Mouse (Mus musculus) embryonic facial prominence, embryonic 14.5 days (tissue): ENCODE results near the gene Ms4a1. TPM values are rescaled to one million over a fixed set of nuclear protein-coding genes. Genes with fewer than 3 reads are reported as not detected.
"Not testable (repeated sequence)": the region's sequence is repeated elsewhere in the genome, so short reads cannot be mapped to it uniquely, and the experiment has no call there.

Experiments
- ATAC-seq: fragments of 200-750 bp; cut with Nextera tagmentation; 2 replicates; pipeline ENCODE4 v1.8.0; 2017; ENCODE audit warnings: low read depth, moderate number of reproducible peaks, moderate TSS enrichment
- DNase-seq: peaks from one replicate; pipeline ENCODE4 v3.0.0-alpha.2; 2015; ENCODE audit warnings: low spot score
- H3K27ac ChIP-seq: fragments of 300-500 bp; sonication (generic); replicated peaks from 2 replicates; pipeline ENCODE4 v1.5.1; 2014; ENCODE audit warnings: low read depth, mild to moderate bottlenecking, low read length, moderate library complexity
- H3K27me3 ChIP-seq: fragments of 300-500 bp; sonication (generic); replicated peaks from 2 replicates; pipeline ENCODE4 v1.6.1; 2014; ENCODE audit warnings: low read length; ENCODE audit not compliant: control insufficient read depth, insufficient read depth
- H3K36me3 ChIP-seq: fragments of 300-500 bp; sonication (generic); 2 replicates; pipeline ENCODE4 v1.6.1; 2014; ENCODE audit warnings: low read length, mixed read lengths; ENCODE audit not compliant: control insufficient read depth, insufficient read depth
- H3K4me1 ChIP-seq: fragments of 300-500 bp; sonication (generic); 2 replicates; pipeline ENCODE4 v1.6.1; 2014; ENCODE audit warnings: antibody characterized with exemption, low read length; ENCODE audit not compliant: control insufficient read depth, insufficient read depth
- H3K4me2 ChIP-seq: fragments of 300-500 bp; sonication (generic); 2 replicates; pipeline ENCODE4 v1.6.1; 2014; ENCODE audit warnings: low read depth, mild to moderate bottlenecking, low read length, moderate library complexity, mixed read lengths
- H3K4me3 ChIP-seq: fragments of 300-500 bp; sonication (generic); 2 replicates; pipeline ENCODE4 v1.5.1; 2014; ENCODE audit warnings: low read depth, mild to moderate bottlenecking, low read length
- H3K9ac ChIP-seq: fragments of 300-500 bp; sonication (generic); 2 replicates; pipeline ENCODE4 v1.6.1; 2014; ENCODE audit warnings: low read depth, mild to moderate bottlenecking, low read length, moderate library complexity, mixed read lengths
- H3K9me3 ChIP-seq: fragments of 300-500 bp; sonication (generic); 2 replicates; pipeline ENCODE4 v1.6.1; 2016; ENCODE audit warnings: low read length; ENCODE audit not compliant: control insufficient read depth
- WGBS: fragments of 180-500 bp; shearing (Covaris S2); extraction: QIAGEN DNeasy Blood & Tissue Kit; methylation state at CpG from one replicate; pipeline ENCODE4 v1.1.7; 2014; 5-methylcytosine and 5-hydroxymethylcytosine counted together
- polyA plus RNA-seq: library from polyadenylated mRNA; unstranded; fragments of >200 nt; fragmentation: Nextera tagmentation; extraction: Ambion mirVana; gene quantifications from 2 replicates; pipeline ENCODE4 v1.2.1, GENCODE M21; 2014

Ms4a1 gene
- polyA plus RNA-seq, 1 experiment from 2014 or later, result not detected

DNA sequence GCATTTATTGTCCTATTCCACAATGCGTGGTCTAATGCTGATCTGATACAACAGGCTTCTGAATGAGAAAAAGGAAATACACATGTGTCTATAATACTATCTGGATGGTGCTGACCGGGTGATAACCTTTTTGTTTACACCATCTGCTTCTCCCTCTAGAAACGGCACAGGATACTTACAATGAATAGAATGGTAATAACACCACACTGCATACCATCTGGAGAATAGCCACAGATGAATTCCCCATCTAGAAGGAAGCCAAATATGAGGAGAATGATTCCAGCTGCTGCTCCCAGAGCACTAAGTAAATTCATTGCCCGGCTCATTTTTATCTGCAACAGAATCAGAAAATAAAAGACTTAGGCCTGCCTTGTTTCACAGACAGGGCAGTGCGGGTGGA lies 10.4 kb upstream of the Ms4a1 start:
- H3K4me3 ChIP-seq, result no peak overlapping the region
- WGBS, result 55% methylated on average over 5 of the region's 5 CpGs
- no peaks in the 10 kb centered on the region for H3K9me3 ChIP-seq
- no peak overlapping the region for H3K27ac ChIP-seq
- H3K36me3 ChIP-seq, result no peaks in the 10 kb centered on the region
- no peaks in the 10 kb centered on the region for H3K4me1 ChIP-seq
- no peak for ATAC-seq
- no peak overlapping the region for H3K4me2 ChIP-seq
- DNase-seq, result peak; percentile 22
- H3K9ac ChIP-seq, result no peak overlapping the region
- H3K27me3 ChIP-seq, result no peaks in the 10 kb centered on the region

DNA sequence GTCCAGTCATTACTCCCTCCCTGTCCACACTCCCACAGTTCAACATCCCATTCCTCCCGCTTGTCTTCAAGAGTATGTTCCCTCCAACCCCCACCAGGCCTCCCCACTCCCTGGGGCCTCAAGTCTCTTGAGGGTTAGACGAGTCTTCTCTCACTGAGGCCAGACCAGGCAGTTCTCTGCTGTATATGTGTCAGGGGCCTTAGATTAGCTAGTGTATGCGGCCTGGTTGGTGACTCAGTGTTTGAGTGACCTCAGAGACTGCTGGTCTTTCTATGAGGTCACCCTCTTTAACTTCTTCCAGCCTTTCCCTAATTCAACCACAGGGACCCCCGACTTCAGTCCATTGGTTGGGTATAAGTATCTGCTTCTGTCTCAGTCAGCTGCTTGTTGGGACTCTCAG lies 915 bp upstream of the Ms4a1 start:
- 77% methylated on average over 4 of the region's 4 CpGs for WGBS
- H3K27ac ChIP-seq, result no peak overlapping the region
- H3K36me3 ChIP-seq, result no peaks in the 10 kb centered on the region
- no peak overlapping the region for H3K4me2 ChIP-seq
- H3K9ac ChIP-seq, result no peak overlapping the region
- no peaks in the 10 kb centered on the region for H3K27me3 ChIP-seq
- no peaks in the 10 kb centered on the region for H3K9me3 ChIP-seq
- no peaks in the 10 kb centered on the region for H3K4me1 ChIP-seq
- ATAC-seq (no peak), DNase-seq (no peak)
- no peak overlapping the region for H3K4me3 ChIP-seq

DNA sequence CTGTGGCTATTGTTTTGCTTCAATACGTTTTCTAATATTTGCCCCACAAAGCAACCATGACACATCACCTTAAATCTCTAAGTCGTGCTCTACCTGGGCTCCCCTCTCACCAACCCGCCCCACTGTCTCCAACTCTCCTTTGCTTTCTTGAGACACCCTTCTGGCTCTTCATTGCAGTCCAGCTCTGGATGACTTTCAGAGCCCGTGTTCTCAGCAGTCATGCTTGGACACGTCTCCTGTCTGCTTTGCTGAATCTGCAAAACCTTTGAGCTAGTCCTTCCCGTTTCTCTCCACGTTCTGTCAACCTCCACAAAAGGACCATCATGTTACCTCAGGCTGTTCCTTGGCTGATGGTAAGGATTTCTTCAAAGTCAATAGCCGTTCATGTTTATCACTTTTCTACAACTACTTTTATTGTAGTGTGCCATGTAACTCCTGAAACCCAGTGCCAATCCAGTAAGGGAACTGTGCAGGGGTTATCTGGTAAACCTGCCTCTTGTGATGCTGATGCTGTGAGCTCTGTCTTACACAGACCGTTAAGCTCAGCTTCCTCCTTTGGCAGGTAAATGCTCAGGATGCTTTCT lies 1.3 kb downstream of the Ms4a1 start:
- H3K9me3 ChIP-seq, result no peaks in the 10 kb centered on the region
- H3K4me1 ChIP-seq, result no peaks in the 10 kb centered on the region
- ATAC-seq, result no peak
- H3K27me3 ChIP-seq, result no peaks in the 10 kb centered on the region
- H3K36me3 ChIP-seq, result no peaks in the 10 kb centered on the region
- no peak overlapping the region for H3K9ac ChIP-seq
- no peak overlapping the region for H3K4me2 ChIP-seq
- no peak for DNase-seq
- WGBS, result 77% methylated on average over 9 of the region's 9 CpGs
- no peak overlapping the region for H3K27ac ChIP-seq
- H3K4me3 ChIP-seq, result no peak overlapping the region

DNA sequence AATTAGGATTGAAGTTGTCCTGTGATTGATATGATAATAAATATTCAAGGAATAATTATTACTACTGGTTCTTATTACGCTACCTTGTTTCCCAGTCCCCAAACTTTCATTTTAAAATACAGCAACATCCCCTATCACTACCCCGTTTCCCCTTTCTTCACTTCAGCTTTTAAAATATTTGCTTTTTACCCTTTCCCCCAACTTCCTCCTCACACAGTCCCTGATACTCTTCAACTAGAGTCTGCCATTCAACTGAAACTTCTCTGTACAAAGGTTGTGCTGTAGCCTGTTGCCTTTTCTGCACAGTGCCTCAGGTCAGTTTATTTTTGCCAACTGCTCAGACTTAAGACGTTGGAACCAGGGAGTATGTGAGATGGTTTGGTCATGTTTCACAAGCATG lies 2.5 kb downstream of the Ms4a1 start:
- no peaks in the 10 kb centered on the region for H3K27me3 ChIP-seq
- no peaks in the 10 kb centered on the region for H3K36me3 ChIP-seq
- no peak for ATAC-seq
- 74% methylated on average over 3 of the region's 3 CpGs for WGBS
- no peak overlapping the region for H3K9ac ChIP-seq
- H3K4me2 ChIP-seq, result no peak overlapping the region
- H3K9me3 ChIP-seq, result no peaks in the 10 kb centered on the region
- H3K4me1 ChIP-seq, result no peaks in the 10 kb centered on the region
- no peak overlapping the region for H3K4me3 ChIP-seq
- no peak for DNase-seq
- no peak overlapping the region for H3K27ac ChIP-seq

DNA sequence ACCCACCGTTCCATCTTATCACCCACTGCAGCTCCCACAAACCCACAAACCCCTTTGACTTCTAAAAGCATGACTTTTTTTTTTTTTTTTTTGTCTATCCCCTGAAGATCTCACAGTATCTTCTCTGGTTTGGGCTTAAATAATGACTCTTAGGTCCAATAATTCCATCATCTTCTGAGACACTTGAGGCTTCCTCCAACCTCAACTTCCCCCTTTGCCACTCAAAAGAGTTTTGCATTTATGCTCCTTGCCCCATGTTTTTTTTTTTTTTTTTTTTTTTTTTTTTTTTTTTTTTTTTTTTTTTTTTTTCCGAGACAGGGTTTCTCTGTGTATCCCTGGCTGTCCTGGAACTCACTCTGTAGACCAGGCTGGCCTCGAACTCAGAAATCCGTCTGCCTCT lies 3.1 kb downstream of the Ms4a1 start:
- not testable (repeated sequence) for H3K4me3 ChIP-seq, ATAC-seq, H3K36me3 ChIP-seq, H3K4me1 ChIP-seq, H3K9ac ChIP-seq, H3K27me3 ChIP-seq, H3K9me3 ChIP-seq, H3K4me2 ChIP-seq, DNase-seq, H3K27ac ChIP-seq
- 71% methylated on average over 4 of the region's 4 CpGs for WGBS

DNA sequence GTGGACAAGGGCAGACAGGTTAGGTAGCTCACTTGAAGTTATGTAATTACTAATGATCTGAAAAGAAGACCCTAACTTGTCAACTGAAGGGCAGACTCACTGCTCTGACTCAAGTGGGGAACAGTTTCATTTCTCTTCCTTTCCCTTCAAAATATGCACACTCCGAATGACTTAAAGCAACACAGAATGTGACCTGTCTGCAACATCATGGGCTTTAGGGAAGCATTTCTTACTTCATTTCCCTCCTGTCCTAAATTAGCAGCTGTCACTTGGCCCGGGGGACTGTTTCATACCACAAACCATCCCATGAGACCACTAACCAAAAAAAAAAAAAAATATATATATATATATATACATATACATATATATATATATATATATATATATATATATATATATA lies 4.5 kb downstream of the Ms4a1 start:
- Histone ChIP-seq H3K36me3 (no peaks in the 10 kb centered on the region), H3K4me2 (no peak overlapping the region), H3K4me3 (no peak overlapping the region), H3K27ac (no peak overlapping the region), H3K9me3 (no peaks in the 10 kb centered on the region), H3K9ac (no peak overlapping the region), H3K4me1 (no peaks in the 10 kb centered on the region), H3K27me3 (no peaks in the 10 kb centered on the region)
- no peak for DNase-seq
- 86% methylated on average over 2 of the region's 2 CpGs for WGBS
- no peak for ATAC-seq

DNA sequence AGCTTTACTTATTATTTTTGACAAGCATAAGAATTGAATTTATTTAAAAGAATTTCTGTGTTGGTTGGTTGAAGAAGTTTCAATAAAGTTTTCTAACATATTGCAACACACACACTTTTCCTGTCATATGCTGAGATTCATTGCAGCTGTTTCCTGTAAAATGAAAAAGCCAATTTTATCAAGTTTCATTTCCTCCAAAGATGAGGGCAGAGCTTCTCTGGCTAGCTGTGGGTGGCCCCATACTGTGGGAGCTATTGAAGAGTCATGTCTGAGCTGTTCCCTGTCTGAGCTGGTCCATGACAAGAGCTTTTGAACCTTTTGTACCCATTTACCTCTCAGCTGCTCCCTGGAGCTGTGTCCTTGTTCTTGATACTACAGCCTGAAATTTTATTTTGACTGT lies 21.8 kb downstream of the Ms4a1 start:
- H3K4me1 ChIP-seq, result no peaks in the 10 kb centered on the region
- no peak overlapping the region for H3K27ac ChIP-seq
- H3K4me3 ChIP-seq, result no peak overlapping the region
- no peaks in the 10 kb centered on the region for H3K9me3 ChIP-seq
- H3K9ac ChIP-seq, result no peak overlapping the region
- H3K36me3 ChIP-seq, result no peaks in the 10 kb centered on the region
- DNase-seq (peak; percentile 5), ATAC-seq (no peak)
- no peaks in the 10 kb centered on the region for H3K27me3 ChIP-seq
- no peak overlapping the region for H3K4me2 ChIP-seq

DNA sequence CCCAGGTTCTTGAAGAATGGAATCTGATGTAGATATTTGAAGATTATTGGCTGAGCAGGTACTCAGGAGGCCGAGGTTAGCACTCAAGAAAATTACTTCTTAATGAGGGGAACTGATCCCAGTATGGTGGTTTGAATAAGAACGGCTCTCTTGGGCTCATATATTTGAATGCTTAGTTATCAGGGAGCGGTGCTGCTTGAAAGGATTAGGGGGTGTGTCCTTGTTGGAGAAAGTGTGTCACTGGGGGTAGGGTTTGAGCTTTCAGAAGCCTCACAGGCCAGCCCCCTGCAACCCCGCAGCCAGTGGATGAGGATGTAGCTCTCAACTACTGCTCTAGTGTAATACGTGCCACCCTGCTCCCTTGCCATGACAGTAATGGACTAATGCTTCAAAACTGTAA lies 23.5 kb downstream of the Ms4a1 start:
- Histone ChIP-seq H3K27me3 (no peaks in the 10 kb centered on the region), H3K9me3 (no peaks in the 10 kb centered on the region), H3K36me3 (no peaks in the 10 kb centered on the region), H3K4me1 (no peaks in the 10 kb centered on the region), H3K4me3 (no peak overlapping the region), H3K9ac (no peak overlapping the region), H3K4me2 (no peak overlapping the region), H3K27ac (no peak overlapping the region)
- 57% methylated on average over 5 of the region's 5 CpGs for WGBS
- DNase-seq (no peak), ATAC-seq (no peak)

DNA sequence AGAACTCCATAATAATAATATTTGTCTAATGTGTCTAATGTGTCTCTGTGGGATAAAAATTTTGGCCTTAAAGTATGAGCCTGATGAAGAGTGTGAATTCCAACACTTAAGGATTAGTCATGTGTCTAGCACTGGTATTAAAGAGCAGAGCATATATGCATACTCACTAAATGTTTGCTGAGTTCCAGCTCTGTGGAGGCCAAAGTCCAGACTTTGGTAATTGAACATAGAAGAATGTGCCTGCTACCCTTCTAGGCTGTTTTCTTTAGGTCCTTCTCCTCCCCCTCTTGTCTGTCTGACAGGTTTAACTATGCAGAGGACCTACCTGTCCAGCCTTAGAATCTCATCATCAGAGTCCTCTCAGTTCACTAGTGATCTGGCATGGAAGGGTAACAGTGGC lies 30.2 kb downstream of the Ms4a1 start:
- DNase-seq, result no peak
- Histone ChIP-seq H3K27ac (no peak overlapping the region), H3K4me1 (no peaks in the 10 kb centered on the region), H3K4me3 (no peak overlapping the region), H3K9ac (no peak overlapping the region), H3K36me3 (no peaks in the 10 kb centered on the region), H3K9me3 (no peaks in the 10 kb centered on the region), H3K4me2 (no peak overlapping the region), H3K27me3 (no peaks in the 10 kb centered on the region)
- no peak for ATAC-seq
